Mouse (Mus musculus) MEL (cell line): ENCODE measurements around the gene Fam50a. TPM values are rescaled to one million over a fixed set of nuclear protein-coding genes. Genes with fewer than 3 reads are reported as not detected.

Experiments used
- DNase-seq: peaks from one replicate; pipeline ENCODE4 v3.0.0; 2011; ENCODE audit warnings: low read depth, low spot score
- H3K27ac ChIP-seq: 2 replicates; pipeline ENCODE4 v1.5.1; 2012; ENCODE audit warnings: low read depth, mild to moderate bottlenecking, control low read depth, low read length, moderate library complexity; ENCODE audit not compliant: control insufficient read depth
- H3K27me3 ChIP-seq, 2 experiments: fragments of 150-350 bp in 1 of 2; sonication (generic) in 1 of 2; 2 replicates each; pipeline ENCODE4 v1.6.1; 2012; ENCODE audit warnings: low read length in 2 of 2, mild to moderate bottlenecking in 2 of 2, improper control_type of control experiment in 1 of 2, moderate library complexity in 1 of 2; ENCODE audit not compliant: insufficient read depth in 2 of 2, control insufficient read depth in 1 of 2
- H3K36me3 ChIP-seq, 2 experiments: 2 replicates each; pipeline ENCODE4 v1.6.1; 2012 to 2014; ENCODE audit warnings: low read length in 2 of 2, improper control_type of control experiment in 1 of 2, inconsistent platforms in 1 of 2, mild to moderate bottlenecking in 1 of 2; ENCODE audit not compliant: insufficient read depth in 2 of 2, control insufficient read depth in 1 of 2
- H3K4me1 ChIP-seq, 2 experiments: fragments of 150-350 bp in 1 of 2; sonication (generic) in 1 of 2; 2 replicates each; pipeline ENCODE4 v1.6.1; 2012; ENCODE audit warnings: low read length in 2 of 2, improper control_type of control experiment in 1 of 2, mild to moderate bottlenecking in 1 of 2; ENCODE audit not compliant: insufficient read depth in 2 of 2, control insufficient read depth in 1 of 2
- H3K4me3 ChIP-seq, 2 experiments: fragments of 150-350 bp in 1 of 2; sonication (generic) in 1 of 2; 2 replicates each; pipeline ENCODE4 v1.5.1; 2012; ENCODE audit warnings: low read depth in 2 of 2, low read length in 2 of 2, mild to moderate bottlenecking in 2 of 2, moderate library complexity in 2 of 2, control low read depth in 1 of 2, improper control_type of control experiment in 1 of 2; ENCODE audit not compliant: control insufficient read depth in 1 of 2, insufficient read depth in 1 of 2
- H3K79me2 ChIP-seq: 2 replicates; pipeline ENCODE4 v1.6.1; 2012; ENCODE audit warnings: mild to moderate bottlenecking, low read length, moderate library complexity; ENCODE audit not compliant: control insufficient read depth, poor library complexity, insufficient read depth
- H3K9ac ChIP-seq: 2 replicates; pipeline ENCODE4 v1.6.1; 2012; ENCODE audit warnings: low read depth, mild to moderate bottlenecking, control low read depth, low read length, moderate library complexity; ENCODE audit not compliant: control insufficient read depth, poor library complexity, severe bottlenecking
- H3K9me3 ChIP-seq: fragments of 150-350 bp; sonication (generic); replicated peaks from 2 replicates; pipeline ENCODE4 v1.6.1; 2012; ENCODE audit warnings: mild to moderate bottlenecking, low read length, improper control_type of control experiment, moderate library complexity; ENCODE audit not compliant: insufficient read depth
- BHLHE40 ChIP-seq: IDR thresholded peaks from 2 replicates; pipeline ENCODE4 v1.6.1; 2012; ENCODE audit warnings: low read depth, mild to moderate bottlenecking, inconsistent platforms, low read length, improper control_type of control experiment, borderline replicate concordance
- CHD1 ChIP-seq: IDR thresholded peaks from 2 replicates; pipeline ENCODE4 v1.6.1; 2012; ENCODE audit warnings: low read depth, mild to moderate bottlenecking, inconsistent platforms, low read length, improper control_type of control experiment
- CHD2 ChIP-seq: IDR thresholded peaks from 2 replicates; pipeline ENCODE4 v1.6.1; 2011; ENCODE audit warnings: low read length, improper control_type of control experiment
- CTCF ChIP-seq, 3 experiments: IDR thresholded peaks in 2 of 3; conservative IDR thresholded peaks in 1 of 3; 2 replicates each; pipeline ENCODE4 v1.5.1; 2011 to 2012; ENCODE audit warnings: low read length in 3 of 3, low read depth in 2 of 3, mild to moderate bottlenecking in 2 of 3, improper control_type of control experiment in 1 of 3, inconsistent platforms in 1 of 3, mixed read lengths in 1 of 3, moderate library complexity in 1 of 3; ENCODE audit not compliant: control insufficient read depth in 1 of 3, insufficient read depth in 1 of 3, poor library complexity in 1 of 3, severe bottlenecking in 1 of 3
- E2F4 ChIP-seq: IDR thresholded peaks from 2 replicates; pipeline ENCODE4 v1.6.1; 2011; ENCODE audit warnings: low read depth, low read length, improper control_type of control experiment, borderline replicate concordance
- ELF1 ChIP-seq: IDR thresholded peaks from 2 replicates; pipeline ENCODE4 v1.6.1; 2014; ENCODE audit warnings: low read depth, mild to moderate bottlenecking, inconsistent platforms, low read length, improper control_type of control experiment, moderate library complexity
- EP300 ChIP-seq, 2 experiments: IDR thresholded peaks; 2 replicates each; pipeline ENCODE4 v1.6.1; 2011; ENCODE audit warnings: improper control_type of control experiment in 2 of 2, low read length in 2 of 2, low read depth in 1 of 2, mild to moderate bottlenecking in 1 of 2
- ETS1 ChIP-seq: IDR thresholded peaks from 2 replicates; pipeline ENCODE4 v1.6.1; 2012; ENCODE audit warnings: low read depth, mild to moderate bottlenecking, inconsistent platforms, low read length, improper control_type of control experiment, moderate library complexity
- GATA1 ChIP-seq: IDR thresholded peaks from 2 replicates; pipeline ENCODE4 v1.6.1; 2011; ENCODE audit warnings: low read depth, low read length, improper control_type of control experiment
- HCFC1 ChIP-seq: IDR thresholded peaks from 2 replicates; pipeline ENCODE4 v1.6.1; 2012; ENCODE audit warnings: low read depth, mild to moderate bottlenecking, inconsistent platforms, low read length, improper control_type of control experiment, moderate library complexity
- JUND ChIP-seq: IDR thresholded peaks from 2 replicates; pipeline ENCODE4 v1.6.1; 2011; ENCODE audit warnings: low read depth, mild to moderate bottlenecking, improper control_type of control experiment, low read length
- KAT2A ChIP-seq: conservative IDR thresholded peaks from 2 replicates; pipeline ENCODE4 v1.6.1; 2012; ENCODE audit warnings: low read depth, low read length, improper control_type of control experiment, inconsistent platforms
- MAFK ChIP-seq: IDR thresholded peaks from 2 replicates; pipeline ENCODE4 v1.6.1; 2011; ENCODE audit warnings: low read depth, mild to moderate bottlenecking, low read length, improper control_type of control experiment, borderline replicate concordance
- MAX ChIP-seq: IDR thresholded peaks from 2 replicates; pipeline ENCODE4 v1.6.1; 2011; ENCODE audit warnings: low read length, improper control_type of control experiment
- MAZ ChIP-seq: IDR thresholded peaks from 2 replicates; pipeline ENCODE4 v1.6.1; 2012; ENCODE audit warnings: low read depth, mild to moderate bottlenecking, inconsistent platforms, low read length, improper control_type of control experiment
- MEF2A ChIP-seq: IDR thresholded peaks from 2 replicates; pipeline ENCODE4 v1.6.1; 2014; ENCODE audit warnings: low read depth, mild to moderate bottlenecking, inconsistent platforms, low read length, improper control_type of control experiment; ENCODE audit not compliant: poor library complexity, insufficient replicate concordance, severe bottlenecking; ENCODE audit errors: extremely low read depth
- MXI1 ChIP-seq: IDR thresholded peaks from 2 replicates; pipeline ENCODE4 v1.6.1; 2011; ENCODE audit warnings: mild to moderate bottlenecking, low read depth, low read length, improper control_type of control experiment
- MYB ChIP-seq: IDR thresholded peaks from 2 replicates; pipeline ENCODE4 v1.6.1; 2011; ENCODE audit warnings: mild to moderate bottlenecking, low read depth, low read length, improper control_type of control experiment
- MYC ChIP-seq: IDR thresholded peaks from 2 replicates; pipeline ENCODE4 v1.6.1; 2011; ENCODE audit warnings: low read depth, mild to moderate bottlenecking, low read length, improper control_type of control experiment, moderate library complexity
- NELFE ChIP-seq: IDR thresholded peaks from 2 replicates; pipeline ENCODE4 v1.6.1; 2011; ENCODE audit warnings: low read depth, low read length, improper control_type of control experiment
- POLR2A ChIP-seq, 2 experiments: IDR thresholded peaks; 2 replicates each; pipeline ENCODE4 v1.6.1; 2011 to 2012; ENCODE audit warnings: low read length in 2 of 2, mild to moderate bottlenecking in 2 of 2, control low read depth in 1 of 2, improper control_type of control experiment in 1 of 2, low read depth in 1 of 2, moderate library complexity in 1 of 2; ENCODE audit not compliant: control insufficient read depth in 1 of 2, insufficient read depth in 1 of 2, poor library complexity in 1 of 2
- POLR2AphosphoS2 ChIP-seq: IDR thresholded peaks from 2 replicates; pipeline ENCODE4 v1.6.1; 2011; ENCODE audit warnings: low read length, improper control_type of control experiment
- POLR2AphosphoS5 ChIP-seq: IDR thresholded peaks from 2 replicates; pipeline ENCODE4 v1.6.1; 2012; ENCODE audit warnings: low read depth, borderline replicate concordance, mild to moderate bottlenecking, inconsistent platforms, low read length, moderate library complexity, mixed read lengths
- RAD21 ChIP-seq: IDR thresholded peaks from 2 replicates; pipeline ENCODE4 v1.6.1; 2011; ENCODE audit warnings: mild to moderate bottlenecking, low read depth, low read length, improper control_type of control experiment
- RCOR1 ChIP-seq: IDR thresholded peaks from 2 replicates; pipeline ENCODE4 v1.6.1; 2012; ENCODE audit warnings: low read depth, mild to moderate bottlenecking, inconsistent platforms, low read length, improper control_type of control experiment
- SIN3A ChIP-seq: IDR thresholded peaks from 2 replicates; pipeline ENCODE4 v1.6.1; 2012; ENCODE audit warnings: low read length, improper control_type of control experiment, inconsistent platforms
- SMC3 ChIP-seq: IDR thresholded peaks from 2 replicates; pipeline ENCODE4 v1.6.1; 2011; ENCODE audit warnings: low read depth, low read length, improper control_type of control experiment
- TAL1 ChIP-seq: IDR thresholded peaks from 2 replicates; pipeline ENCODE4 v1.6.1; 2012; ENCODE audit warnings: mild to moderate bottlenecking, inconsistent platforms, low read length, moderate library complexity, mixed read lengths
- TBP ChIP-seq: IDR thresholded peaks from 2 replicates; pipeline ENCODE4 v1.8.0; 2011; ENCODE audit warnings: low read depth, low read length, improper control_type of control experiment
- TCF12 ChIP-seq: IDR thresholded peaks from 2 replicates; pipeline ENCODE4 v1.6.1; 2014; ENCODE audit warnings: low read depth, mild to moderate bottlenecking, inconsistent platforms, low read length, improper control_type of control experiment, moderate library complexity
- UBTF ChIP-seq: IDR thresholded peaks from 2 replicates; pipeline ENCODE4 v1.6.1; 2012; ENCODE audit warnings: low read depth, mild to moderate bottlenecking, inconsistent platforms, low read length, improper control_type of control experiment, moderate library complexity, borderline replicate concordance; ENCODE audit not compliant: insufficient read depth
- USF1 ChIP-seq: IDR thresholded peaks from 2 replicates; pipeline ENCODE4 v1.6.1; 2014; ENCODE audit warnings: low read depth, mild to moderate bottlenecking, inconsistent platforms, low read length, improper control_type of control experiment, moderate library complexity
- USF2 ChIP-seq, 2 experiments: IDR thresholded peaks; 2 replicates each; pipeline ENCODE4 v1.6.1; 2011 to 2012; ENCODE audit warnings: improper control_type of control experiment in 2 of 2, low read length in 2 of 2, borderline replicate concordance in 1 of 2, inconsistent platforms in 1 of 2, low read depth in 1 of 2, mild to moderate bottlenecking in 1 of 2; ENCODE audit not compliant: insufficient read depth in 1 of 2
- ZC3H11A ChIP-seq: IDR thresholded peaks from 2 replicates; pipeline ENCODE4 v1.6.1; 2012; ENCODE audit warnings: low read depth, mild to moderate bottlenecking, inconsistent platforms, low read length, improper control_type of control experiment
- ZKSCAN1 ChIP-seq: IDR thresholded peaks from 2 replicates; pipeline ENCODE4 v1.6.1; 2012; ENCODE audit warnings: low read depth, mild to moderate bottlenecking, inconsistent platforms, low read length, improper control_type of control experiment, moderate library complexity
- ZMIZ1 ChIP-seq: IDR thresholded peaks from 2 replicates; pipeline ENCODE4 v1.6.1; 2012; ENCODE audit warnings: low read depth, mild to moderate bottlenecking, inconsistent platforms, low read length, improper control_type of control experiment, moderate library complexity
- polyA plus RNA-seq, 2 experiments: library from polyadenylated mRNA; stranded (reverse) in 1 of 2; unstranded in 1 of 2; fragments of >175 nt in 1 of 2; fragments of >200 nt in 1 of 2; gene quantifications; 2 replicates each; pipeline versions ENCODE4 v1.2.1 to v1.2.4; 2012; ENCODE audit warnings: low replicate concordance in 2 of 2, low read depth in 1 of 2; ENCODE audit not compliant: insufficient read length in 2 of 2, insufficient read depth in 1 of 2, missing spikeins in 1 of 2
- total RNA-seq: library from RNA; depleted of rRNA; stranded (reverse); fragments of 300-350 nt; gene quantifications from 2 replicates; pipeline ENCODE4 v1.2.3, GENCODE M21; 2012

Gene Fam50a
- total and polyA plus RNA-seq, 3 experiments = 46.3 to 107 (median 64.8) TPM

- H3K27ac ChIP-seq = peak overlapping the region; percentile 63
- peak overlapping the region; percentile 98 for H3K9ac ChIP-seq
- peaks cover 0 to 15% of the 10 kb centered on the region in 2 experiments; a peak in 2 of 4 replicates for H3K4me1 ChIP-seq
- peaks cover 0 to 13% of the 10 kb centered on the region in 2 experiments for H3K36me3 ChIP-seq
- no peaks in the 10 kb centered on the region for H3K27me3 ChIP-seq
- peak; percentile 75 for DNase-seq
- H3K79me2 ChIP-seq = peaks cover 15% of the 10 kb centered on the region
- H3K9me3 ChIP-seq = no peaks in the 10 kb centered on the region
- H3K4me3 ChIP-seq = peak overlapping the region; percentile 91 to 97
- TF ChIP-seq CHD2 (no peak), ZKSCAN1 (no peak), EP300 (IDR thresholded peaks at IDR 0.05; ENCODE audit: low read depth in 1 of 2, low read length in 2 of 2) (no peak), POLR2AphosphoS5 (no peak), MEF2A (no peak), SIN3A (peak; percentile 65; the same call in 1 of the 2 replicates), RCOR1 (no peak), POLR2AphosphoS2 (peak; percentile 67), MAZ (no peak), TAL1 (no peak), MXI1 (peak; percentile 89), CTCF (IDR thresholded peaks at IDR 0.05 in 2 of 3, conservative IDR thresholded peaks at IDR 0.05 in 1 of 3; ENCODE audit: control insufficient read depth in 1 of 3, insufficient read depth in 1 of 3, low read depth in 2 of 3, low read length in 3 of 3, poor library complexity in 1 of 3, severe bottlenecking in 1 of 3) (0 out of 6 replicates have a peak, but pooled peaks of 1 of the 3 experiments have one; percentile 6), TBP (0 out of 2 replicates have a peak, but pooled peaks have one; percentile 21), MAFK (no peak), GATA1 (no peak), ELF1 (no peak), HCFC1 (peak; percentile 68), POLR2A (IDR thresholded peaks at IDR 0.05; ENCODE audit: control insufficient read depth in 1 of 2, insufficient read depth in 1 of 2, low read depth in 1 of 2, low read length in 2 of 2, poor library complexity in 1 of 2) (peak; percentile 46 to 74; a peak in 3 of 4 replicates), USF2 (IDR thresholded peaks at IDR 0.05; ENCODE audit: borderline replicate concordance in 1 of 2, insufficient read depth in 1 of 2, low read depth in 1 of 2, low read length in 2 of 2) (no peak), ZC3H11A (no peak), TCF12 (no peak), NELFE (peak; percentile 28), CHD1 (no peak), MAX (peak; percentile 91), RAD21 (no peak), MYB (no peak), SMC3 (no peak), ETS1 (no peak), JUND (no peak), ZMIZ1 (no peak), MYC (peak; percentile 94), BHLHE40 (no peak), KAT2A (no peak), UBTF (no peak), E2F4 (no peak), USF1 (peak; percentile 48)
Measured at GRCm38 (mm10) chrX:74368209-74368909, 55.5 kb downstream of the Fam50a start.
